Mouse (Mus musculus): ENCODE data around the gene Pdk2. TPM values are rescaled to one million over a fixed set of nuclear protein-coding genes. Genes with fewer than 3 reads are reported as not detected.
A peak's percentile ranks its signal among the peaks of the same experiment; 100 is the strongest.

The Pdk2 gene
- total RNA-seq, 2 experiments from 2014 or later: 0.60 to 1.3 TPM

- ATAC-seq (replicated peaks; ENCODE audit: low FRiP score, poor library complexity, severe bottlenecking): no peak
These were observed 7.5 kb downstream of the Pdk2 start for GRCm38 (mm10) chr11:95033617-95034016.

GRCm38 (mm10) chr11:95032945-95033344 lies 8.2 kb downstream of the Pdk2 start:
- ATAC-seq (replicated peaks; ENCODE audit: low FRiP score, poor library complexity, severe bottlenecking): no peak

- ATAC-seq (replicated peaks; ENCODE audit: low FRiP score, poor library complexity, severe bottlenecking): no peak
These were observed 13.2 kb downstream of the Pdk2 start for GRCm38 (mm10) chr11:95027850-95028470.

- ATAC-seq (replicated peaks; ENCODE audit: low FRiP score, poor library complexity, severe bottlenecking): no peak
These were observed 14.3 kb downstream of the Pdk2 start for GRCm38 (mm10) chr11:95026849-95027248.

GRCm38 (mm10) chr11:95026090-95026542 lies 15.0 kb downstream of the Pdk2 start:
- no peak for ATAC-seq (replicated peaks; ENCODE audit: low FRiP score, poor library complexity, severe bottlenecking)

GRCm38 (mm10) chr11:95025227-95026012 lies 15.7 kb downstream of the Pdk2 start:
- ATAC-seq (replicated peaks; ENCODE audit: low FRiP score, poor library complexity, severe bottlenecking): no peak

GRCm38 (mm10) chr11:95024439-95025184 lies 16.5 kb downstream of the Pdk2 start:
- ATAC-seq (replicated peaks; ENCODE audit: low FRiP score, poor library complexity, severe bottlenecking): no peak

GRCm38 (mm10) chr11:95023481-95023880 lies 17.7 kb downstream of the Pdk2 start:
- ATAC-seq (replicated peaks; ENCODE audit: low FRiP score, poor library complexity, severe bottlenecking): no peak

GRCm38 (mm10) chr11:95022237-95022992 lies 18.7 kb downstream of the Pdk2 start:
- ATAC-seq (replicated peaks; ENCODE audit: low FRiP score, poor library complexity, severe bottlenecking): no peak

- no peak for ATAC-seq (replicated peaks; ENCODE audit: low FRiP score, poor library complexity, severe bottlenecking)
These were observed 25.7 kb downstream of the Pdk2 start for GRCm38 (mm10) chr11:95015484-95015883.

GRCm38 (mm10) chr11:95012487-95012886 lies 28.7 kb downstream of the Pdk2 start:
- no peak for ATAC-seq (replicated peaks; ENCODE audit: low FRiP score, poor library complexity, severe bottlenecking)

GRCm38 (mm10) chr11:95012075-95012474 lies 29.1 kb downstream of the Pdk2 start:
- ATAC-seq (replicated peaks; ENCODE audit: low FRiP score, poor library complexity, severe bottlenecking): peak; percentile 85

GRCm38 (mm10) chr11:95011416-95011815 lies 29.7 kb downstream of the Pdk2 start:
- no peak for ATAC-seq (replicated peaks; ENCODE audit: low FRiP score, poor library complexity, severe bottlenecking)

GRCm38 (mm10) chr11:95010841-95011403 lies 30.2 kb downstream of the Pdk2 start:
- 0 out of 2 replicates have a peak, but pooled peaks have one; percentile 31 for ATAC-seq (replicated peaks; ENCODE audit: low FRiP score, poor library complexity, severe bottlenecking)

GRCm38 (mm10) chr11:95010141-95010739 lies 30.9 kb downstream of the Pdk2 start:
- ATAC-seq (replicated peaks; ENCODE audit: low FRiP score, poor library complexity, severe bottlenecking): no peak

GRCm38 (mm10) chr11:95009629-95010014 lies 31.5 kb downstream of the Pdk2 start, which contains the start of gene Samd14:
Gene Samd14 (plus strand): TSS chr11:95009879.
- 0 out of 2 replicates have a peak, but pooled peaks have one; percentile 28 for ATAC-seq (replicated peaks; ENCODE audit: low FRiP score, poor library complexity, severe bottlenecking)

GRCm38 (mm10) chr11:95008661-95009628 lies 32.2 kb downstream of the Pdk2 start:
- ATAC-seq (replicated peaks; ENCODE audit: low FRiP score, poor library complexity, severe bottlenecking): 0 out of 2 replicates have a peak, but pooled peaks have one; percentile 0

GRCm38 (mm10) chr11:95007418-95007817 lies 33.7 kb downstream of the Pdk2 start:
- ATAC-seq (replicated peaks; ENCODE audit: low FRiP score, poor library complexity, severe bottlenecking): no peak
